Mouse (Mus musculus) olfactory bulb, adult 2 months (tissue): ENCODE results near the gene Chst5. TPM values are rescaled to one million over a fixed set of nuclear protein-coding genes. Genes with fewer than 3 reads are reported as not detected.
"Not testable (repeated sequence)": the region's sequence is repeated elsewhere in the genome, so short reads cannot be mapped to it uniquely, and the experiment has no call there.

ENCODE experiments used
- H3K27ac ChIP-seq: fragments of 200-500 bp; 2 replicates; pipeline ENCODE4 v1.5.1; 2012; ENCODE audit warnings: low read depth, low read length; ENCODE audit not compliant: insufficient read depth
- H3K4me1 ChIP-seq: fragments of 200-500 bp; 2 replicates; pipeline ENCODE4 v1.6.1; 2012; ENCODE audit warnings: low read length; ENCODE audit not compliant: control insufficient read depth, insufficient read depth
- H3K4me3 ChIP-seq: fragments of 200-500 bp; 2 replicates; pipeline ENCODE4 v1.5.1; 2012; ENCODE audit warnings: mild to moderate bottlenecking, low read depth, low read length, moderate library complexity; ENCODE audit not compliant: insufficient read depth
- CTCF ChIP-seq: fragments of 200-500 bp; IDR thresholded peaks from 2 replicates; pipeline ENCODE4 v1.5.1; 2012; ENCODE audit warnings: low read depth, mild to moderate bottlenecking, low read length, moderate library complexity; ENCODE audit not compliant: insufficient read depth
- POLR2A ChIP-seq: fragments of 200-500 bp; IDR thresholded peaks from 2 replicates; pipeline ENCODE4 v1.6.1; 2012; ENCODE audit warnings: mild to moderate bottlenecking, low read depth, low read length, moderate library complexity; ENCODE audit not compliant: insufficient read depth
- WGBS: fragments of 180-500 bp; shearing (Covaris S2); methylation state at CpG from one replicate; pipeline ENCODE4 v1.1.7; 2018; 5-methylcytosine and 5-hydroxymethylcytosine counted together
- polyA plus RNA-seq: library from polyadenylated mRNA; stranded (reverse); fragments of >200 nt; gene quantifications from 2 replicates; pipeline ENCODE4 v1.2.4, GENCODE M21; 2012; ENCODE audit warnings: low replicate concordance; ENCODE audit not compliant: missing spikeins, insufficient read depth, insufficient read length

Gene Chst5
- polyA plus RNA-seq, 1 experiment = not detected

- Histone ChIP-seq H3K4me1 (peaks cover 16% of the 10 kb centered on the region), H3K4me3 (no peak overlapping the region), H3K27ac (no peak overlapping the region)
- WGBS = 88% methylated on average over 2 of the region's 2 CpGs
- TF ChIP-seq CTCF = no peak
- no peak for TF ChIP-seq POLR2A
Observed at GRCm38 (mm10) chr8:111943544-111943943, 33.3 kb upstream of the Chst5 start.

- peak overlapping the region; percentile 46; the same call in 1 of the 2 replicates for H3K27ac ChIP-seq
- TF ChIP-seq POLR2A (no peak), CTCF (no peak)
- under 1% methylated on average over 23 of the region's 23 CpGs for WGBS
- peaks cover 14% of the 10 kb centered on the region for H3K4me1 ChIP-seq
- H3K4me3 ChIP-seq = peak overlapping the region; percentile 93
Observed at GRCm38 (mm10) chr8:111941101-111941454, 30.8 kb upstream of the Chst5 start.

- WGBS = under 1% methylated on average over 65 of the region's 65 CpGs
- H3K27ac ChIP-seq = peak within 1 kb of the TSS; percentile 46; the same call in 1 of the 2 replicates
- peak within 1 kb of the TSS; percentile 93 for H3K4me3 ChIP-seq
- peaks cover 14% of the 10 kb centered on the region for H3K4me1 ChIP-seq
- TF ChIP-seq POLR2A (peak; percentile 37; the same call in 1 of the 2 replicates), CTCF (no peak)
Observed at GRCm38 (mm10) chr8:111940171-111941100, 30.2 kb upstream of the Chst5 start, which contains the start of gene Gabarapl2. Gene Gabarapl2, plus strand, starts transcription at chr8:111940703.

- Histone ChIP-seq H3K4me1 (peaks cover 14% of the 10 kb centered on the region), H3K4me3 (peak overlapping the region; percentile 93), H3K27ac (no peak overlapping the region)
- no peak for TF ChIP-seq CTCF
- TF ChIP-seq POLR2A = no peak
- WGBS = 11% methylated on average over 10 of the region's 10 CpGs
Observed at GRCm38 (mm10) chr8:111939516-111940142, 29.4 kb upstream of the Chst5 start.

GRCm38 (mm10) chr8:111938076-111938985 is 28.1 kb upstream of the Chst5 start:
- H3K27ac ChIP-seq, H3K4me3 ChIP-seq: not testable (repeated sequence)
- H3K4me1 ChIP-seq = peaks cover 16% of the 10 kb centered on the region
- WGBS = 89% methylated on average over 9 of the region's 9 CpGs

GRCm38 (mm10) chr8:111937184-111937583 is 26.9 kb upstream of the Chst5 start:
- Histone ChIP-seq H3K4me3 (no peak overlapping the region), H3K4me1 (peaks cover 22% of the 10 kb centered on the region), H3K27ac (no peak overlapping the region)
- no peak for TF ChIP-seq POLR2A
- no peak for TF ChIP-seq CTCF
- WGBS = 87% methylated on average over 3 of the region's 3 CpGs

GRCm38 (mm10) chr8:111934201-111934600 is 24.0 kb upstream of the Chst5 start:
- 86% methylated on average over 2 of the region's 2 CpGs for WGBS

GRCm38 (mm10) chr8:111933348-111934076 is 23.3 kb upstream of the Chst5 start, which contains the start of gene Tmem231:
Gene Tmem231, minus strand, starts transcription at chr8:111933881.
- Histone ChIP-seq H3K4me1 (peaks cover 13% of the 10 kb centered on the region), H3K4me3 (peak within 1 kb of the TSS; percentile 73), H3K27ac (peak within 1 kb of the TSS; percentile 14; the same call in 1 of the 2 replicates)
- TF ChIP-seq POLR2A (peak; percentile 75; the same call in 1 of the 2 replicates), CTCF (no peak)
- WGBS = under 1% methylated on average over 53 of the region's 53 CpGs

More at GRCm38 (mm10) chr8:111934201-111934600, 24.0 kb upstream of the Chst5 start:
- H3K4me1 ChIP-seq = peaks cover 13% of the 10 kb centered on the region
- TF ChIP-seq CTCF (no peak), POLR2A (no peak)
- H3K4me3 ChIP-seq = no peak overlapping the region
- no peak overlapping the region for H3K27ac ChIP-seq
